Mouse (Mus musculus): ENCODE data around the gene Cbarp. TPM values are rescaled to one million over a fixed set of nuclear protein-coding genes. Genes with fewer than 3 reads are reported as not detected.

The Cbarp gene
- total and polyA plus RNA-seq, 3 experiments, result 3.0 to 4.9 (median 3.9) TPM

- Histone ChIP-seq H3K4me3 (no peak overlapping the region), H3K4me1 (ENCODE audit: control insufficient read depth, insufficient read depth, low read length) (peaks cover 2% of the 10 kb centered on the region; the same call in 1 of the 2 replicates), H3K9ac (ENCODE audit: low read depth, low read length) (no peak overlapping the region), H3K36me3 (ENCODE audit: control insufficient read depth, insufficient read depth, low read length) (no peaks in the 10 kb centered on the region), H3K79me2 (replicated peaks; ENCODE audit: control insufficient read depth, insufficient read depth, low read length) (no peaks in the 10 kb centered on the region), H3K27me3 (ENCODE audit: control insufficient read depth, insufficient read depth, low read length) (no peaks in the 10 kb centered on the region), H3K27ac (no peak overlapping the region)
- intact Hi-C loops (cut with DNase I), result no loop called here
- DNase-seq, result no peak
- TF ChIP-seq EP300 (IDR thresholded peaks at IDR 0.05; ENCODE audit: insufficient read depth, low read depth, low read length) (no peak), CTCF (IDR thresholded peaks at IDR 0.05) (no peak), POLR2A (IDR thresholded peaks at IDR 0.05; ENCODE audit: insufficient read depth, low read depth, low read length) (no peak)
- WGBS, result 81% methylated on average over 18 of the region's 18 CpGs
Measured at GRCm38 (mm10) chr10:80130403-80131031, 10.1 kb downstream of the Cbarp start.

DNA sequence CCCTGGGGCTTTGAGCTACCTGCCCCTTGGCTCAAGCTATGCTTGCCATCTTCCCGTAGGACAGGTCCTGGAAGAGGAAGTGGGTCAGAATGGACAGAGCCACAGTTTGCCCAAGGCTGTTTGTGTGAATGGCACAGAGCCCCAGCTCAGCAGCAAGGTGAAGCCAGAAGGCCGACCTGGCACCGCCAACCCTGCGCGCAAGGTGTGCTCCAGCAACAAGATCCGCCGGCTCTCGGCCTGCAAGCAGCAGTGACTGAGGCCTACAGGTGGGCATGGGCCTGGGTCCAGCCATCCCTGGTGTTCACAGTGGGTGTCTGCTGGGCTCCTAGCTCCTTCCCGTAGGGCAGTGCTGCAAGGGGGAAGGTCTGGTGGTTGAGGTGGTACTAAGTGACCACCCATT is 10.8 kb downstream of the Cbarp start:
- Histone ChIP-seq H3K79me2 (replicated peaks; ENCODE audit: control insufficient read depth, insufficient read depth, low read length) (no peaks in the 10 kb centered on the region), H3K27ac (no peak overlapping the region), H3K4me1 (ENCODE audit: control insufficient read depth, insufficient read depth, low read length) (peaks cover 2% of the 10 kb centered on the region; the same call in 1 of the 2 replicates), H3K27me3 (ENCODE audit: control insufficient read depth, insufficient read depth, low read length) (no peaks in the 10 kb centered on the region), H3K9ac (ENCODE audit: low read depth, low read length) (no peak overlapping the region), H3K4me3 (no peak overlapping the region), H3K36me3 (ENCODE audit: control insufficient read depth, insufficient read depth, low read length) (no peaks in the 10 kb centered on the region)
- TF ChIP-seq CTCF (IDR thresholded peaks at IDR 0.05) (no peak), EP300 (IDR thresholded peaks at IDR 0.05; ENCODE audit: insufficient read depth, low read depth, low read length) (no peak), POLR2A (IDR thresholded peaks at IDR 0.05; ENCODE audit: insufficient read depth, low read depth, low read length) (no peak)
- DNase-seq, result no peak
- WGBS, result 90% methylated on average over 9 of the region's 9 CpGs
- intact Hi-C loops (cut with DNase I), result no loop called here

GRCm38 (mm10) chr10:80127920-80128319 is 12.7 kb downstream of the Cbarp start:
- DNase-seq, result no peak
- H3K27me3 ChIP-seq (ENCODE audit: control insufficient read depth, insufficient read depth, low read length), result no peaks in the 10 kb centered on the region
- intact Hi-C loops (cut with DNase I), result no loop called here
- H3K4me3 ChIP-seq, result no peak overlapping the region
- H3K79me2 ChIP-seq (replicated peaks; ENCODE audit: control insufficient read depth, insufficient read depth, low read length), result peaks cover 3% of the 10 kb centered on the region; the same call in 1 of the 2 replicates
- H3K36me3 ChIP-seq (ENCODE audit: control insufficient read depth, insufficient read depth, low read length), result no peaks in the 10 kb centered on the region
- WGBS, result 85% methylated on average over 8 of the region's 8 CpGs
- TF ChIP-seq POLR2A (IDR thresholded peaks at IDR 0.05; ENCODE audit: insufficient read depth, low read depth, low read length), result no peak
- TF ChIP-seq EP300 (IDR thresholded peaks at IDR 0.05; ENCODE audit: insufficient read depth, low read depth, low read length), result no peak
- TF ChIP-seq CTCF (IDR thresholded peaks at IDR 0.05), result no peak
- no peak overlapping the region for H3K9ac ChIP-seq (ENCODE audit: low read depth, low read length)
- H3K4me1 ChIP-seq (ENCODE audit: control insufficient read depth, insufficient read depth, low read length), result peaks cover 2% of the 10 kb centered on the region; the same call in 1 of the 2 replicates
- no peak overlapping the region for H3K27ac ChIP-seq

- intact Hi-C loops (cut with DNase I), result no loop called here
- TF ChIP-seq CTCF (IDR thresholded peaks at IDR 0.05), result no peak
- TF ChIP-seq EP300 (IDR thresholded peaks at IDR 0.05; ENCODE audit: insufficient read depth, low read depth, low read length), result no peak
- no peak for TF ChIP-seq POLR2A (IDR thresholded peaks at IDR 0.05; ENCODE audit: insufficient read depth, low read depth, low read length)
- Histone ChIP-seq H3K27ac (no peak overlapping the region), H3K36me3 (ENCODE audit: control insufficient read depth, insufficient read depth, low read length) (peaks cover under 1% of the 10 kb centered on the region; the same call in 1 of the 2 replicates), H3K79me2 (replicated peaks; ENCODE audit: control insufficient read depth, insufficient read depth, low read length) (peaks cover 10% of the 10 kb centered on the region), H3K27me3 (ENCODE audit: control insufficient read depth, insufficient read depth, low read length) (no peaks in the 10 kb centered on the region), H3K4me3 (no peak overlapping the region), H3K4me1 (ENCODE audit: control insufficient read depth, insufficient read depth, low read length) (peaks cover 6% of the 10 kb centered on the region; the same call in 1 of the 2 replicates), H3K9ac (ENCODE audit: low read depth, low read length) (no peak overlapping the region)
- WGBS, result 82% methylated on average over 9 of the region's 9 CpGs
- DNase-seq, result no peak
Measured at GRCm38 (mm10) chr10:80123932-80124562, 16.6 kb downstream of the Cbarp start.

DNA sequence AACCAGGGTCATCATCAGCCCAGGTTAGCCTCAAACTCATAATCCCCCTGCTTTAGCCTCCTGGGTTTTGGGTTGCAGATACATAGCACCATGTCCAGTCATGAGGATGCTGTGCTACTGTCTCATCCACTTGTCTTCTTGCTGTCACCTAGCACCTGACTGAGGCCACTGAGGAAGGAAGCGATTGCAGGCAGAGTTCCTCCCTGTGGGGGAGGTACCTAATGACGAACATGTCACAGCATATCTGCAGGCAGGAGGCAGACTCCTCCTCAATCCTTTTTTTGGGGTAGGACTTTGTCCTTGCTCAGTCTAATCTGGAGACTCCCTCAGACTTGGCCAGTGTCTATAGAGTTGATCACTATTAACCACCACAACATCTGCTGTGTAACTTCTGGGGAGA is 19.0 kb downstream of the Cbarp start:
- TF ChIP-seq EP300 (IDR thresholded peaks at IDR 0.05; ENCODE audit: insufficient read depth, low read depth, low read length) (no peak), POLR2A (IDR thresholded peaks at IDR 0.05; ENCODE audit: insufficient read depth, low read depth, low read length) (no peak), CTCF (IDR thresholded peaks at IDR 0.05) (no peak)
- Histone ChIP-seq H3K36me3 (ENCODE audit: control insufficient read depth, insufficient read depth, low read length) (peaks cover 7% of the 10 kb centered on the region; the same call in 1 of the 2 replicates), H3K9ac (ENCODE audit: low read depth, low read length) (no peak overlapping the region), H3K27me3 (ENCODE audit: control insufficient read depth, insufficient read depth, low read length) (no peaks in the 10 kb centered on the region), H3K79me2 (replicated peaks; ENCODE audit: control insufficient read depth, insufficient read depth, low read length) (peaks cover 15% of the 10 kb centered on the region), H3K4me3 (no peak overlapping the region), H3K27ac (no peak overlapping the region), H3K4me1 (ENCODE audit: control insufficient read depth, insufficient read depth, low read length) (peaks cover 19% of the 10 kb centered on the region)
- 56% methylated on average over 2 of the region's 2 CpGs for WGBS
- DNase-seq, result no peak
- intact Hi-C loops (cut with DNase I), result no loop called here

- intact Hi-C loops (cut with DNase I), result no loop called here
- Histone ChIP-seq H3K4me1 (ENCODE audit: control insufficient read depth, insufficient read depth, low read length) (peaks cover 19% of the 10 kb centered on the region), H3K27me3 (ENCODE audit: control insufficient read depth, insufficient read depth, low read length) (no peaks in the 10 kb centered on the region), H3K79me2 (replicated peaks; ENCODE audit: control insufficient read depth, insufficient read depth, low read length) (peaks cover 15% of the 10 kb centered on the region), H3K9ac (ENCODE audit: low read depth, low read length) (no peak overlapping the region), H3K4me3 (no peak overlapping the region), H3K36me3 (ENCODE audit: control insufficient read depth, insufficient read depth, low read length) (peaks cover 7% of the 10 kb centered on the region; the same call in 1 of the 2 replicates), H3K27ac (no peak overlapping the region)
- no peak for DNase-seq
- WGBS, result 47% methylated on average over 2 of the region's 2 CpGs
- TF ChIP-seq CTCF (IDR thresholded peaks at IDR 0.05), result no peak
- no peak for TF ChIP-seq POLR2A (IDR thresholded peaks at IDR 0.05; ENCODE audit: insufficient read depth, low read depth, low read length)
- TF ChIP-seq EP300 (IDR thresholded peaks at IDR 0.05; ENCODE audit: insufficient read depth, low read depth, low read length), result no peak
Measured at GRCm38 (mm10) chr10:80120146-80120545, 20.5 kb downstream of the Cbarp start.

Data from heart, adult 2 months (tissue).